Mouse (Mus musculus) T-helper 1 cell (primary cell): ENCODE data around the gene Iffo2.
"Not testable (repeated sequence)": the region's sequence is repeated elsewhere in the genome, so short reads cannot be mapped to it uniquely, and the experiment has no call there.

Experiments
- in situ Hi-C: fragments of 300-600 bp; cut with MboI, MseI; formaldehyde crosslinking; loops from one replicate; pipeline ENCODE4 v1.15.1; 2025; ENCODE audit warnings: high pct_unique_total_duplicates

The Iffo2 gene

DNA sequence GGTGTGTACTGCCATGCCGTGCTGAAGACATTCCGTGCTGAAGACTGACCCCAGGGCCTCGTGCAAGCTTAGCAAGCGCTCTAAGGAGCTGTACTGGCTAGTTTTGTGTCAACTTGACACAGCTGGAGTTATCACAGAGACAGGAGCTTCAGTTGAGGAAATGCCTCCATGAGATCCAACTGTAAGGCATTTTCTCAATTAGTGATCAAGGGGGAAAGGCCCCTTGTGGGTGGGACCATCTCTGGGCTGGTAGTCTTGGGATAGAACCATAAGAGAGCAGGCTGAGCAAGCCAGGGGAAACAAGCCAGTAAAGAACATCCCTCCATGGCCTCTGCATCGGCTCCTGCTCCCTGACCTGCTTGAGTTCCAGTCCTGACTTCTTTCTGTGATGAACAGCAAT is at the start of gene Iffo2:
Gene Iffo2 (plus strand): TSS at position 301 of the 400 bp plus-strand sequence.
- in situ Hi-C loops, result not testable (repeated sequence)

DNA sequence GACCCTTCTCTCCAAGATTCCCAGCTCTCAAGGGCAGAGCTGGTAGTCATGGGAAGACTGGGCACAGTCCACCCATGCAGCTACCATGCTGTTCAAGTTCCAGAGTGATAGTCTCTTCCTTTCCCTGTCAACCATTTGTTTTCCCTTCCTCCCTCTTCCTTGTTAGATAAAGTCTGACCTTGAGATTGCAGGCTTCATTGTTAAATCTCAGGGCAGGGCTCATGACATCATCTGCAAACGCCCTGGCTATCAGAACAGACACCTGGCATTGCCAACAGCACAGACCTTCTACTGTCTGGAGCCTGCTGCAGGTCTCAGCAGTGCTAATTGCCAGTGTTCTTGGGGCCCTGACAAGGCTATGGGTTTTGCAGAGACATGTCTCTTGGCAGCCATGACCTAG is 48.9 kb upstream of the Iffo2 start:
- in situ Hi-C loops, result no loop called here

DNA sequence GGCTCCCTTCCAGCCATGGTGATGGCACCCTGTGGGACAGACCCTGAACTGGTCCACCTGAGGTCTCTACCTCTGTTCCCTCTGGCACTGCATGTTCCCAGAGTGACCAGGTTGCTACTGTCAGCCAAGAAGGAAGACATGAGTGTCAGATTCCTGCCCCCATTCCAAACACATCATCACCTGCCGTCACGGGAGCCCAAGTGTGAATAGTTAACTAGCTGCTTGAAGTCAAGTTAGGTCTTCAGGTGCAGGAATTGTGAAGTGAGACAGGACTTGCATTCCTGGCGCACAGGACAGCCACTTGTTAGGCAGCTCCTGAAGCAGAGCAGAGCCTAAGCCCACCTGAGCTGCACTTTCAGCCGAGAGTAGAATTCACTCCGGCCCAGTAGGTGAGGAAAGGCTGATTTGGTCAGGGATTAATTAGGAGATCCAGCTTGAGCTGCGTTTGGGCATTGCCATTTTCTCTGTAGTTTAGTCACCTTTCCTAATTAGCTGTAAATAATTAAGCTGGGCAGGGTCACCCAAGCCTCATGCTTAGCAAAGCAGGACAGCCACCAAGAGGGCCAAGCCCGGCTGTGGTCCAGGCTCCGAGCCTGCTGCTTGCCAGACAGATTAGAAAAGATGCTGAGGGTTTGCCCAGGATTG is 46.8 kb upstream of the Iffo2 start:
- in situ Hi-C loops, result no loop called here

DNA sequence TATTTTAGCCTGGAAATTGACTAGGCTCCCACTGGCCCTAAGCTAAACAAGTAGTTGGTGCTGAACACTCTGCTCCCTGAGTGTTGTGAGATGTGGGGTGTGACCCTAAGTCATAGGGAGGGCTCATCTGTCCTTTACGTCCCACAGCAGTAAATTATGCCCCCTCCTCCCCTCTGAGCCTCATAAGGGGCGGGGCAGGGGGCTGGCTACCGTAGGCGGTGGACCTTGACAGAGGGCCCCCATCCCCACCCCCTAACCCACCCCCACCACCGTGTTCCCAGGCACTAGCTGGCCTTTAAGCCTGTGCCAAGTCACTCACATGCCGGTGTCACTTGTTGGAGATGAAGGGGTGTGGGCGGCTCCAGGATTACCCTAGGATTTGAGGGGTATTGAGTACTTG is 45.9 kb upstream of the Iffo2 start:
- in situ Hi-C loops, result no loop called here

DNA sequence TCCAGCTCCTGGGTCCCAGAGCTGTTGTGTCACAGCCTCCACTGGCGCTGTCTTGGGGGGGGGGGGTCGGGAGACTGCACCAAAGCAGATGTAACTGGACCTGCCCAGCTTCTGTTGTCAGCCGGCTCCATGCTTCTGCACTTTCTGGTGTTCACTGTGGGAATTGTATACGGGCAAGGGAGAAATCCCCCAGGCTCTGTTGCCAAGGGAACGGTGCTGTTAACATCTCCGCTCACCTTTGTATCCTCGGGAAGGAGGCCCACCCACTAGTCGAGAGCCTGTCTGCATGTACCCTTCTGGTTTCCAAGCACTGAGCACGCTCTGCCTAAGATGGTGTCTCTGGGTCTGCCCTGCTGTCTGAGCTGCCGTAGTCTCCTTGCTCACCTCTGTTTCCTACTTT is 43.3 kb upstream of the Iffo2 start:
- in situ Hi-C loops, result no loop called here

DNA sequence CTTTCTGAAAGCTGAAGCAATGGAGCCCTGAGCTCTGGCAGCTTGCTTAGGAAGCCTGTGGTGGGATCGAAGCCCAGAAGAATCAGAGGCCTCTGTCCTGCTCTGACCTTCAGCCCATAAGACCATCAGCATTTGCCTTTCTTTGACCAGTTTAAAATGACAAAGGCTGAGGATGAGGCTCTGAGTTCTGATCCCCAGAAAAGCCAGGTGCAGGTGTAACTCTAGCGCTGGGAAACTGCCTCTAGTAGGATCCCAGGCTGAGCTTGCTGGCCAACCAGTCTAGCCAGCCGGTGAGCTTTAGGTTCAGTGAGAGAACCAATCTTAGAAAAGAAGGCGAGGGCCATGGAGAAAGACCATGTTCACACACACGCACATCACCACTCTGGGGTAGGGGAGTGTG is 42.0 kb upstream of the Iffo2 start:
- in situ Hi-C loops, result no loop called here

DNA sequence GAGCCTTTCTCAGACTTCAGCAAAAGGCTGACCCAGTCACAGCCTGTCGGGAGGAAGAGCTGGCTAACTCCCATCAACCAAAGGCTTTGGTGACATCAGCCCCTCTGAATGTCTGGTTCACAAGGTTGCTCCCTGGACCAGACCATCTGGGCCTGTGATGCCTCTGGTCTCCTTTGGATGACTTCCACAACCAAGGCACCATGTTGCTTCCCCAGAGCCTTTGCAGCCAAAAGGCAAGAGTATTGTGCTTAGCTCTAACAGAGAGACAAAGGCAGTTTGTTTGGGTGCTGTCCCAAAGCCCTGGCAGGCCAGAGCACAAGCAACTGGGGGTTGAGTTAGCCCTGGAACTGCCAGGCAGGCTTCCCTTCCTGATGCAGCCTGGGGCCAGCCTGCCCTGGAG is 40.4 kb upstream of the Iffo2 start:
- in situ Hi-C loops, result no loop called here

DNA sequence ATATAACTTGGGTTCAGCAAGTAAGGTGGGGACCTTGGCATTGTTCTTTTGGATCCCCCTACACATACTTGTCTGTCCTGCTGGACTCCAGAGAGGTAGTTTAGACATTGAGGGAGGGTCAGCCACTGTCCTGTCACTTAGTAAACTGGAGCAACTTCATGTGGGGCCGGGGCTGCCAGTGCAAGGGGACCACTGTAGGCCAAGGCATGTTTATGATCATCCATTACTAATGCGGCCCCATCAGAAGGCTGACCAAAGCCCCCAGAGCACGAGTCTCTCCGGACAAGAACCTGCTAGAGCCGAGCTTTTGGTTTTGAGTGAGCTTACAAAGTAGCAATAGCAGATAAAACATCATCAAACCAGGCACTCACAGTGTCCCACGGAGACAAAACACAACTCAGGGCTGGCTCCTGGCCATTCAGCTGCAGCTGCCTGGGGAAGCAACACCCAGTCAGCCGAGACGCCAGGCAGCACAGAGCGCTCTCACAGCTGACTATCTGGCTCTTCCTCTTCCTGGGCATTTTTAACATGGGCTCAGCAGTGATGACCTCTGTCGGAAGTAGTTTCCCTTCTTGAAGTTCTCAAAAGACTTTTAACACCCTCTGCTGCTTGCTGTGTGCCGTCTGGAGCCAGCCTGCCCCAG is 39.8 kb upstream of the Iffo2 start:
- in situ Hi-C loops, result no loop called here

DNA sequence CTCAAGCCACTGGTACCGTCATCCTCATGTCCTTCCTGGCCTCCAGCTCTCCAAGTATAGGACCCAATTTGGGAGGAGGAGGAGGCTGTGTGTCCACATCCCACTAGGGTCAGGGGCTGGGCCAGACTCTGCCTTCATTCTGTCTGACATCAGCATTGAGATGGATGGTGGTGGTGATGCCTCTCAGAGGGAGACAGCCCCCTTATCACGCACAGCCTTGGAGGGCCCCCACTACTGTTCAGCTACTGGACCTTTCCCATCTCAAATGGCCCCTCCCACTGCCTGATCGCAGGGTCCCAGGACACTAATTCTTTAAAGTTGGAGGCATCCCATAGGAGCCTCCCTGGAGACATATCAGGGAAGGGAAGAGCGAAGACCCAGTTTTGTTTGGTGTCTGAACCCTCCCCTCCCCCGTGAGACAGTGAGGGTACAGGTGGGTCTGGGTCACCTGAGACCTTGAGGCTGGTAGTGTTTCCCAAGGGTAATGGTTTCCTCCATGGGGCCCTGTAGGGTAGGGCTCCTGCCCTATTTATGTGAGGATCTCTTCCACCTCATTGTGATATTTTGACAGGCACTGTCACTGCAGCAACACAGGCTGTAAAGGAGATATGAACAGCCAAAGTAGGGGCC is 38.7 kb upstream of the Iffo2 start:
- in situ Hi-C loops, result no loop called here

DNA sequence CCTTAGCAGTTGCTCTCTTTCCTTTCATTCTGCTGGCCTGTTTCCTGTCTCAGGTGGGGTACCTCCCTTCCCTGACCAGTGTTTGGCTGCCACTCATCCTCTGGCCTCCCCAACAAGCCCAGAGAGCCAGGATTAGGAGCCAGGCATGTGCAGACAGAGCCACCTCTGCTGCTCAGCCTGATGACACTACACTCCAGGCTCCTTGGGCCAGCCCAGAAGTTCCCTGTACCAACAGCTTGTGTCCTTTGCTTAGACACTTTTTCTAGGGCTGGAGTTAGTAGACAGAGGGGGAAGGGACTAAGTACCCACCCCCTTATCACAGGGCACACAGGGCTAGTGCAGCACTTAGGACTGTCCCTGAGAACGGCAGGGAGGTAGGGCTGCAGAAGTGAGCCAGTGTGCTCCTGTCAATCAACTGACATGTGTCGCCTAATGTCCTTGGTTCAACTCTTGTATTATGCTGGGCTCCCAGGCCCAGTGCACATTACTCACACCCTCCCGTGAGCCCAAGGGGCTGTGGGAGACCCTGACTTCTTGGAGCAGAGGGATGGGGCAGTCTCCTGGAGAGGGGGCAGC is 38.0 kb upstream of the Iffo2 start:
- in situ Hi-C loops, result no loop called here

DNA sequence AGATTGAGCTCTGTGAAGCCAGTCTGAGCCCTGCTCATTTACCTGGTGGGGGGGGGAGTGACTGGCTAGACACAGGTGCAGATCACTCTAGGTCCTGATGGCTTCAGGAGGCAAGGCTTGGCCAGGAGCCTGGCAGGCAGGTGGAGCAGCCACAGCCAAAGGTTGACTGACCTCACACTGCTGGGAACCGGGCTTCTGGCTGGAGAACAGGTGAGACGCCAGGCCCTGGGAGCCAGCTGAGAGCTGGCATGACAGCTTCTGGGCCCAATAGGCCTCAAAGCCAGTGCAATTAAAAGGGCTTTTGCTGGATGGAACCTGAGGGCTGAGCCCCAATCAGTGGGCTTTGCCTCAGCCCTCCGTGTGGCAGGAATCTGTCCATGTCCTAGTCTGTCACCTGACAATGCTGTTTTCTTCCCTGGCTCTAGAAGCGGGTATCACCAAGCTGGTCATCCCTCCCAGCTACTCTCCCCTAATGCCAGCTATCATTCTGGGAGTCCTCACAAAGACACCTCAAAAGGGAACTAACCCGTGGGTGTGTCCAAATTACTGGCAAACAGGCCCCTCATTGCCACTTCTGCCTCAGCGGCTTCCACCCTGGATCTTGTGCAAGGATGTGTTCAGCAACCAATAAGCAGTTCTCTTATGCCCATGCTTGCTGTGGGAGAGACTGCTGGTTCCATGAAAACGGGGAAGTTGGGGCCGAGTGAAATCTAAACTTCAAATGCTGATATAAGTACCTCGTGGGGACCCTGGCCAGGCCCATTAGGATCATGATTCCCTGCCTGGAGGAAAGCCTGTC is 36.9 kb upstream of the Iffo2 start:
- in situ Hi-C loops, result no loop called here

DNA sequence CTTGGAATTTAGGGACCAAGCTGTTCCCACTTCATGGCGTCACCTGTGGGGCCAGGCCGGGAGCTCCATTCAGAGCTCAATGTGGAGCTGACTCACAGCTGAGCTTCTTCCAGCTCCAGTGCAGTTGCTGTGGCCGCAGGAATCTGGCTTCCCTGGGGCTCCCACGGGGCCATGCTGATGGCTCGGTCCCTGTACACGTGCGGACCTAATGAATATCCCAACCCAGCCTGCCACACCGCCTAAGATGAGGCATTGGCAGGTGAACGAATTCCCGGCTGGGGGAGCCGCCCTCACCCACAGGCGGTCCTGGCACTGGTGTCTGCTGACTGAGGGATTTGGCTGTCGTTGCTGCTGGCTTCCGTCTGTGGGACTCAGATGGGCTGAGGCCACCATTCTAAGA is 29.5 kb upstream of the Iffo2 start:
- in situ Hi-C loops, result loop anchor here (25.0 kb wide), 1 partner anchor 661 kb away; no protein-coding TSS in a partner anchor

DNA sequence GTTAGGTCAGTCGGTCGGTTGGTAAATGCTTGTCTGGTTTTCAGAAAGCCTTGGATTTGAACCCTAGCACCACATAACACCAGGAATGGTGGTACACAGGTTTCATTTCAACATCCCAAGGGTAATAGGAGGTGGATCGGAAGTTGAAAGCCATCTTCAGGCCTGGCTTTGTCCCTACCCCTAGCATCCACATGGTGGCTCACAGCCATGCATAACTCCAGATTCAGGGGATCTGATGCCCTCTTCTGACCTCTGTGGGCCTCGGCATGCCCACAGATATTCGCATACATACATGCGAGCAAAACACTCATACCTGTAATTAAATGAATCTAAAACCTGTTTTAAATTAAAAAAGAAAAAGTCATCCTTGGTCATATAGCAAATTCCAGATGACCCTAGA is 28.6 kb upstream of the Iffo2 start:
- in situ Hi-C loops, result loop anchor here (25.0 kb wide), 1 partner anchor 661 kb away; no protein-coding TSS in a partner anchor

DNA sequence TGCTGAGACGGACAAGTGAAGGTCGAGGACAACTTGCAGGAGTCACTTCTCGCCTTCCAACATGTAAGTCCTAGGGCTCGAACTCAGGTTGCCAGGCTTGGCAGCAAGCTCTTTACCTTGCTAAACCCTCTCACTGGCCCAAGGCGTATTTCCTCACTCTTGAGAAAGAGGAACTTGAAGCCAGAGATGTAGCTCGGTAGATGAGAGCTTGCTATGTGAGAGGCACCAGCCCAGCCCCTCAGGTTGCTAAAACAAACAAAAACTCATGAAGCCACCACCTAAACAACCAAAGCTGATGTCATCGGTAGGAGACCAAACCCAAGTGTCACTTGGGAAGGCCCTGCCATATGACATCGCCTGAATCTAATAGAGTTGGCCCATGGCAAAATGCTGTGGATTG is 26.4 kb upstream of the Iffo2 start:
- in situ Hi-C loops, result loop anchor here (25.0 kb wide), 1 partner anchor 658 kb away; no protein-coding TSS in a partner anchor

DNA sequence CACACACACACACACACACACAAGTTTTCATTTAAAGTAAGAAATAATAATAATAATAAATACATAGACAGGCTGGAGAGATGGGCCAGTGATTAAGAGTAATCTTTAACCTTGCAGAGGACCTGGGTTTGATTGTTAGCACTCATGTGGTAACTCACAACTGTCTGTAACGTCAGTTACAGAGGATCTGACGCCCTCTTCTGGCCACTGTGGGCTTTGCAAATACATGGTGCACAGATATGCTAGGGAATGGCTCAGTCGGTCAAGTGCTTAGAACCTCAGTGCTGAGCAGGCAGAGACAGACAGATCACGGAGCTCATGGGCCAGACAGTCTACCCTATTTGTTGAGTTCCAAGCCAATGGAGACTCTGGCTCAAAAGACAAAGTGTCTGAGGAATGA is 24.6 kb upstream of the Iffo2 start:
- in situ Hi-C loops, result loop anchor here (25.0 kb wide), 1 partner anchor 657 kb away; no protein-coding TSS in a partner anchor

DNA sequence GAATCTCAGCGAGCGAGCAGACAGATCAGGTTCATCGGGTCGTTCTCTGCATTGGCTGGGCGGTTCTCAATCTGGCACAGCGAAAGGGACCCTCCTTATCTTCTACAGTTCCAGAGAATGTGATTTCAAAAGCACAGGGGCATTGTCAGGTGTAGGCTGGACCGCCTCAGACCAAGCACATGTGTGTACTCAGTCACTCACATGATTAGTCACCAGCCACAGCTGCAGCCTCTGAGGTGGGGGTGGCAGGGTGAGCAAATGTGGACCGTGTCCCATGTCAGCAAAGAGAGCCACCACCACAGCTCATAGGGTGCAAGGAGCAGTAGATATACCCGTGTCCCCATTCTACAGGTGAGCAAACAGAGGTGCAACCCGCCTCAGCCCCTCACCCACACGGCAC is 23.6 kb upstream of the Iffo2 start:
- in situ Hi-C loops, result loop anchor here (25.0 kb wide), 1 partner anchor 656 kb away; no protein-coding TSS in a partner anchor

DNA sequence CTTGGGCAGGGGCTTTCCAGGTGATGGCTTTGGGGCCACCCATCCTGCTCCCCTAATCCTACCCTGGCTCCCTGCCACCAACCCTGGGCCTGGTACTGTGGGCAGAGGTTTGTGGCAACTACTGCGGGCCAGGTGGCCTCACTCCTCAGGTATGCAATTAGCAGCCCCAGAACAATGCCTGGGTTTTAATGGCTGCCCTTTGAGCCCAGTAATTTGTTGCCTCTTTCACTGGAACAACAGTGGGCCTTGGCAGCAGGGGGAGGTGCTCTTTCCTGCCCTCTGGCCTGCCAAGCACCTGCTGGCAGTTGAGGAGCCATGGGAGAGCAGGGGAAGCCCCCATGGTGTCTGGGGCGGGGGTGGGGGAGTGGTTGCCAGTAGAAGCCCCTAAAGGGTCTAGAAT is 21.3 kb upstream of the Iffo2 start:
- in situ Hi-C loops, result loop anchor here (25.0 kb wide), 1 partner anchor 653 kb away; no protein-coding TSS in a partner anchor

DNA sequence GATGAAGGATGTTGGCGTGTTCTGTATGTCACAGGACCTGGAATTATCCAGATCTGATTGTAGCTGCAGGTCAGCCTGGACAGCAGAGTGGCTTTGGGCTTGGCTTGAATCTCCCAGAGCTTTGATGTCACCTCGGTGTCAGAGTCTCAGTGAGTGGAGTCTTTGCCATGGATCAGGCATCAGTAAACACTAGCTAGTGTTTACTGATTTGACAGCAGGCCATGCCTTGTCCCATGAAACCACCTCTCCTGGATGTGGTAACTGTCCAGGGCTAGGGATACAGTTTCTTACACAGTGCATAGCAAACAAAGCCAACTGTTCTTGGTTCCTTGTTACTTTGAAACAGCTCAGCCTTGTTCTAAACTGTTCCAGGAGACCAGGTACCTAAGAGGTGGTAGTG is 18.8 kb upstream of the Iffo2 start:
- in situ Hi-C loops, result loop anchor here (5.0 to 25.0 kb wide), 3 partner anchors 41 to 651 kb away; no protein-coding TSS in a partner anchor

DNA sequence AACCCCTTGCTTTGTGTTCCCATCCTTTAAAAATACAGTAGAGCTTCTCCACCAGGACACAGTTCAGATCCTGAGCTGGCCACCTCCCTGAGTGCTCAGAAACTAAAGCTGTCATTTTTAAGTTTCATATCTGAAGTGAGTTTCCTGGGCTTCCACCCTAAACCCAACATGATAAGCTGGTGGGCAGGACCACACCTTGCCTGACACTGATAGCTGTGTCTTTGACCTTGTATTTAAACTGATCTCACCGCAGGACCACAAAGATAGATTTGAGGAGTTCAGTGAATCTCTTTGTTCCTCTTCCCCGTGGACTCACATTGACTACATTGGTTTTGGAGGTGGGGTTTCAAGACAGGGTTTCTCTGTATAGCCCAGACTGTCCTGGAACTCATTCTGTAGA is 17.4 kb upstream of the Iffo2 start:
- in situ Hi-C loops, result loop anchor here (5.0 to 25.0 kb wide), 3 partner anchors 39 to 649 kb away; no protein-coding TSS in a partner anchor

DNA sequence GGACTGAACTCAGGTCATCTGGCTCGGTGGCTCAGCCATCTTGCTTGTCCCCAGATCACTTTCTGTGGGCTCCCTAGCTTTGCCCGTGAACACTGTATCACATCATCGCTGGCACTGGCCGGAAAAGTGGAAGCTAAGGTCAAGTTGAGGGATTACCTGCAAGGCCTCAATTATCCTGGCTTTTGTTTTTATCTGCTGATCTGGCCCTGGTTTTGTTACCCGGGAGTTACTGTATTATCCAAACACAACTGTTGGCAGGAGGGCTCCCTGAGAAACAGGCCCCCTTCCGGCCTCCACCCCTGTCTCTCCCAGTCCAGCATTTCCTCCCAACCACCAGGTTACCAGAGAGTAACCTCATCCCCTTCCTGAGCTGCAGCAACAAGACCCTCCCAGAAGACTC is 11.1 kb upstream of the Iffo2 start:
- in situ Hi-C loops, result loop anchor here (10.0 to 25.0 kb wide), 2 partner anchors 336 to 643 kb away; no protein-coding TSS in a partner anchor

DNA sequence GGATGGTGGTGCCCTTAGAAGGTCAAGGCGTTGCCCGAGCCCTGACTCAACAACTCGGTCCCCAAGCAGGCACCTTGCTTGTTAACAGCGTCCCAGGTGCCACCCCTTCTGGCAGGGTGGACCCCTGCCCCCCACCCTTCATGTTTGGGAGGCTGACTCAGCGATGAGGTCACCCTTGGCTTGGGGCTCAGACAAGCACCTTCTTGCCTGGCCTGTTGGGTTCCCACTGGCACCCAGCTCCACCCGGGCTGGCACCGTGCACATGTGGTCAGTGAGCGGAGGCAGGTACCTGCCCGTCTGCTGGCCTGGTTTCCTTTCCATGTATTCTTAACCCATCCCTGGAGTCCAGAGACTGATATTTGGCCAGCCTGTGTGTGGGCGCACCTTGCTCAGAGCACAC is 8.4 kb upstream of the Iffo2 start:
- in situ Hi-C loops, result loop anchor here (25.0 kb wide), 1 partner anchor 640 kb away; no protein-coding TSS in a partner anchor
